Mouse (Mus musculus): ENCODE measurements around the gene Syce1.

GRCm38 (mm10) chr7:140748116-140748826, 39.4 kb downstream of the Syce1 start:
- TF ChIP-seq POLR2A (IDR thresholded peaks at IDR 0.05; ENCODE audit: control insufficient read depth, low read depth, low read length), result no peak
- TF ChIP-seq CTCF (IDR thresholded peaks at IDR 0.05; ENCODE audit: control insufficient read depth, insufficient read depth, insufficient replicate concordance, low read depth, low read length), result no peak

Measured in testis, adult 2 months (tissue).